Mouse (Mus musculus): ENCODE measurements at regions not wholly inside any gene's neighbourhood (a gene's known extent, or its start where the extent isn't known, plus 50 kb on each side); places are given as distances from the start of the nearest gene placed in this dataset.

DNA sequence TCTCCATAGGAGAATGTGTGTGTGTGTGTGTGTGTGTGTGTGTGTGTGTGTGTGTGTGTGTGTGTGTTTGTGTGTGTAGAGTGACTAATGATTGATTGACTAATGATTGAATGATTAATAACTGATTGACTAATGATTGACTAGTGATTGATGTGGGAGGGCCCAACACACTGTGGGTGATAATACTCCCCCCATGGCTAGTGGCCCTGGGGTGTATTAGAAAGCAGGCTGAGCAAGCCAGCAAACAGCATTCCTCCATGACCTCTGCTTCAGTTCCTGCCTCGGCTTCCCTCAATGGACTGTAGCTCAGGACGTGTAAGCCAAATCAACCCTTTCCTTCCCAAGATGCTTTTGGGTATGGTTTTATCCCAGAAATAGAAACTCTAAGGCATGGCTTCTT lies 114.1 kb upstream of the Rreb1 start:
- no peak for DNase-seq
- Histone ChIP-seq H3K4me3 (replicated peaks; ENCODE audit: insufficient read depth, low read depth, low read length) (no peak overlapping the region), H3K27ac (ENCODE audit: insufficient read depth, low read length) (no peak overlapping the region), H3K4me1 (ENCODE audit: control insufficient read depth, insufficient read depth, low read length) (no peaks in the 10 kb centered on the region), H3K27me3 (ENCODE audit: control insufficient read depth, insufficient read depth, low read length) (no peaks in the 10 kb centered on the region)
- TF ChIP-seq POLR2A (IDR thresholded peaks at IDR 0.05; ENCODE audit: borderline replicate concordance, insufficient read depth, low read length) (no peak), CTCF (IDR thresholded peaks at IDR 0.05; ENCODE audit: borderline replicate concordance, insufficient read depth, low read depth, low read length) (no peak)
- WGBS = 71% methylated on average over 2 of the region's 2 CpGs

DNA sequence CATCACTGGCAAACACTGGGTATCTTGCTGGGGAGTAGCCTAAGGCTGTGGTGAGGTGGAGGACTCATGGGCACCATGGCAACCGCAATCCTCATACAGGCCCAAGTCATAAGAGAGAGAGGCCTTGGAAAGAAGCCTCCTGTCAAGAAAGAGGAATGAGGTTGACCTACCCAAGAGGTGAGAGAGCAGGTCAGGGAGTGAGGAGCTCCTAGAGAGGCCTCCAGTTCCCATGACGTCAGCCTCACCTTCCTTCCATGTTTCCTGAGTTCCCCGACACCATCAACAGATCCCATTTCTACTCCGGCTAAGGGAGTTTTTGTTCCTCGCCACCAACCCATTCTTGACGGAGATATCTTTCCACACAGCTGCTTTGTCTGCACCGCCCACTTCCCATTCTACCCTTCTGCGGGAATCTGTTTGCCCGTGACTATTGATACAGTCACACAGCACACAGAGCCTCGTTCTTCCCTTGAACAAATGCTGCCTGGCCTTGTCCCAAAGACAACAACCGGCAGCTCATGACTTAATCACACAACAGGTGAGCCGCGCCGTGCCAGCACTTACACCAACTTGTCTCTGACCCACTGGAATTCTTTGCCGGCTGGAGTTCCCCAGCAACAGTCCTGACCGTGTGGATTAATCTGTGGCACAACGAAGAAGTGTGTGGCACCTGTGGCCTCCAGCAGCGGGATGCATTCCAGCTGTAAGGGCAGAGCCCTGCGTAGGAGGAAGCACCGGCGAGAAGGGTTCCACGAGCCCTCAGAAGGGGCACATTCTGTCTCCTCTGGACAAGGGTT lies 111.8 kb upstream of the Rreb1 start:
- TF ChIP-seq POLR2A (IDR thresholded peaks at IDR 0.05; ENCODE audit: borderline replicate concordance, insufficient read depth, low read length) (no peak), CTCF (IDR thresholded peaks at IDR 0.05; ENCODE audit: borderline replicate concordance, insufficient read depth, low read depth, low read length) (no peak)
- Histone ChIP-seq H3K4me1 (ENCODE audit: control insufficient read depth, insufficient read depth, low read length) (no peaks in the 10 kb centered on the region), H3K27ac (ENCODE audit: insufficient read depth, low read length) (no peak overlapping the region), H3K27me3 (ENCODE audit: control insufficient read depth, insufficient read depth, low read length) (no peaks in the 10 kb centered on the region), H3K4me3 (replicated peaks; ENCODE audit: insufficient read depth, low read depth, low read length) (no peak overlapping the region)
- 62% methylated on average over 22 of the region's 22 CpGs for WGBS
- no peak for DNase-seq

DNA sequence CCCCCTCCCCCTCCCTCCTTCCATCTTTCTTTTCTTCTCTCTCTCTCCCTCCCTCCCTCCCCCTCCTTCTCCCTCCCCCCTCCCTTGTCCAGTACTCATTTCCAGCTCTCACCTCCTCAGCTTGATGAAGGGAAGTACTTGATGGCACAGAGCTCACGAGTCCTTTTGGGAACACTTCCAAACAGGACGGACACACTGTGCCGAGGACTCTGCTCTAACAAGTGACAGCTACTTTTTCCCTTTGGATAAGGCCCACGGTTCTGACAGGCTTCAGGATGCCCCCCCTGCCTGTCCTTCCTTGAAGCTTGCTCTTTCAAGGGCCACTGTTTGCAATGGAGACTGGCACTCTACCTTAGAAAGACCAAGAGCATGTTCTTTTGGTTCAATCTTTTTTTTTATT lies 110.8 kb upstream of the Rreb1 start:
- 6% methylated on average over 4 of the region's 4 CpGs for WGBS
- Histone ChIP-seq H3K4me3 (replicated peaks; ENCODE audit: insufficient read depth, low read depth, low read length) (no peak overlapping the region), H3K27ac (ENCODE audit: insufficient read depth, low read length) (no peak overlapping the region), H3K27me3 (ENCODE audit: control insufficient read depth, insufficient read depth, low read length) (no peaks in the 10 kb centered on the region), H3K4me1 (ENCODE audit: control insufficient read depth, insufficient read depth, low read length) (no peaks in the 10 kb centered on the region)
- TF ChIP-seq CTCF (IDR thresholded peaks at IDR 0.05; ENCODE audit: borderline replicate concordance, insufficient read depth, low read depth, low read length) = no peak
- no peak for TF ChIP-seq POLR2A (IDR thresholded peaks at IDR 0.05; ENCODE audit: borderline replicate concordance, insufficient read depth, low read length)
- no peak for DNase-seq

DNA sequence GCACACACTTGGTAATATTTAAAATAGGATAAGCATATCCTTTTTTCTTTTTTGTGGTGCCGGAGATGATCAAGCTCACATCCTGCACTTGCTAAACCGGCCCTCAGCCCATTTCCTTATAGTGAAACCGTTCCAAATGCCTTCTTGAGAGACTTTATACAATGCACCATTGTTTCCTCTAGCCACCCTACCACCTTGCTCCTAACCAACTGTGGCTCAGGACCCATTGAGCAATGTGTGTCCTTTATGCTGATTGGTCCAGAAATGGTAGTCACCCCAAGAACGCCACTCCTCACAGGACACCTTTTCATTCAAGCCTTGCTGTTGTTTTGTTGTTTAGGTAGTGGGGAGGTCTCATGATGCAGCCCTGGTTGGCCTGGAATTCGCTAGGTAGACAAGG lies 110.3 kb upstream of the Rreb1 start:
- Histone ChIP-seq H3K4me3 (replicated peaks; ENCODE audit: insufficient read depth, low read depth, low read length) (no peak overlapping the region), H3K4me1 (ENCODE audit: control insufficient read depth, insufficient read depth, low read length) (no peaks in the 10 kb centered on the region), H3K27me3 (ENCODE audit: control insufficient read depth, insufficient read depth, low read length) (no peaks in the 10 kb centered on the region), H3K27ac (ENCODE audit: insufficient read depth, low read length) (no peak overlapping the region)
- WGBS = 71% methylated on average over 5 of the region's 5 CpGs
- no peak for DNase-seq
- TF ChIP-seq CTCF (IDR thresholded peaks at IDR 0.05; ENCODE audit: borderline replicate concordance, insufficient read depth, low read depth, low read length) (no peak), POLR2A (IDR thresholded peaks at IDR 0.05; ENCODE audit: borderline replicate concordance, insufficient read depth, low read length) (no peak)

DNA sequence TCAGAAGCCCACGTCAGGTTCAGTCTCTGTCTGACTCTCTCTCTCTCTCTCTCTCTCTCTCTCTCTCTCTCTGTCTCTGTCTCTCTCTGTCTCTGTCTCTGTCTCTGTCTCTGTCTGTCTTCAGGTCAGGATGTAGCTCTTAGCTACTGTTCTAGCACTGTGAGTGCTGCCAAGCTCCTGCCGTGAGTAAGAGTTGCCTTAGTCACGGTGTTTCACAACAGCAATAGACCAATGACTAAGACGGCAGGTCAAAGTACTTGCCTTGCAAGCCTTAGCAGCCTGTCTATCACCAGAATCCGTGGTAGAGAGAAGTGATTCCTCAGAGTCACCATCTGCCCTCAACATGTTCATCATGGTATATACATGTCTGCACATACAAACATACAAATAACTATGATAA lies 107.1 kb upstream of the Rreb1 start:
- TF ChIP-seq POLR2A (IDR thresholded peaks at IDR 0.05; ENCODE audit: borderline replicate concordance, insufficient read depth, low read length) (no peak), CTCF (IDR thresholded peaks at IDR 0.05; ENCODE audit: borderline replicate concordance, insufficient read depth, low read depth, low read length) (no peak)
- 42% methylated on average over 5 of the region's 5 CpGs for WGBS
- Histone ChIP-seq H3K27ac (ENCODE audit: insufficient read depth, low read length) (no peak overlapping the region), H3K4me1 (ENCODE audit: control insufficient read depth, insufficient read depth, low read length) (no peaks in the 10 kb centered on the region), H3K27me3 (ENCODE audit: control insufficient read depth, insufficient read depth, low read length) (no peaks in the 10 kb centered on the region), H3K4me3 (replicated peaks; ENCODE audit: insufficient read depth, low read depth, low read length) (no peak overlapping the region)
- no peak for DNase-seq

DNA sequence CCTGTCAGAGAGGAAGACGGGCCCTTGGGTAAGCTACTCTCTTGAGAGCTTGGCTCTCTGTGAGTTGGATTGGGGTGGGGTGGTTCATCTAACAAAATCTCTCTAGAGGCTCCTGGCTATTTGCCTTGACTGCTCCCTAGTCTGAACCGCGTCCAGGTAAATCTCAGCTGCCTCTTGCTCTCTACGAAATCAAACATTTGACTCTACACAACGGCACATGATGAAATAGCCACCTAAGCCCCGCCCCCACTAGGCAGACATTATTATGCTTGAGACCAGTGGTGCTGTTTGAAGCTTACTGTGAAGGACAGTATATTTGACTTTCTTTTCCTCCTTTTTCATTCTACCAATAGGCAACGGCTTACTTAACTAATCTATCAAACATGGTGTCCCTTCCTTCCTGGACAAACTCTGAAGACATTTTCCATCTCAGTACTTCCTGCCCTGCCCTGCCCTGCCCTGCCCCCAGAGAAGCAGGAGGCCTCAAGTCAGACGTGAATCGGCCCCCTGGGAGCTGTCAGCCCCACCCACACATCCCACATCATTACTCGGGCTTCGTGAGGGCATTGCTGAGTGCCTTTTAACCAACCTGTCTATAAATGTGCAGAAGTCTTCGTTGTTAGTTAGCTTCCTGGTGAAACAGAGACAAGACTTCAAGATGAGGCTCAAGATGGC lies 103.4 kb upstream of the Rreb1 start:
- no peak for DNase-seq
- Histone ChIP-seq H3K4me1 (ENCODE audit: control insufficient read depth, insufficient read depth, low read length) (no peaks in the 10 kb centered on the region), H3K27ac (ENCODE audit: insufficient read depth, low read length) (no peak overlapping the region), H3K27me3 (ENCODE audit: control insufficient read depth, insufficient read depth, low read length) (no peaks in the 10 kb centered on the region), H3K4me3 (replicated peaks; ENCODE audit: insufficient read depth, low read depth, low read length) (no peak overlapping the region)
- TF ChIP-seq POLR2A (IDR thresholded peaks at IDR 0.05; ENCODE audit: borderline replicate concordance, insufficient read depth, low read length) (no peak), CTCF (IDR thresholded peaks at IDR 0.05; ENCODE audit: borderline replicate concordance, insufficient read depth, low read depth, low read length) (no peak)
- 70% methylated on average over 12 of the region's 12 CpGs for WGBS

DNA sequence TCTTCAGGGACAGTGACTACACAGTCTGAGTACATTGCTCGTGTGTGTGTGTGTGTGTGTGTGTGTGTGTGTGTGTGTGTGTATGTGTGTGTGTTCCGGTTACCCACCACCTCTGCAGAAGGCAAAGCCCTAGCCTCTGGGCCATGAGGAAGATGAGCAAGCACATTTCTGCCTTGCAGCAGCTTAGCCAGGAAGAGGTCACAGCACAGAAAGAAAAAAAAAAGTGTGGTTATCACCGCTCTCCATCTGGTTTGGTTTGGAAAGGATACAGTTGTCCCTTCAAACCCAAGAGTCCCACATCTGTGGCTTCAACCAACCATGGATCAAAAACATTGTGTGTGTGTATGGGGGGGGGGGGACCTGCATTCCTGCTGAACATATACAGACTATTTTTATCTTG lies 102.5 kb upstream of the Rreb1 start:
- Histone ChIP-seq H3K4me1 (ENCODE audit: control insufficient read depth, insufficient read depth, low read length) (no peaks in the 10 kb centered on the region), H3K27me3 (ENCODE audit: control insufficient read depth, insufficient read depth, low read length) (no peaks in the 10 kb centered on the region), H3K4me3 (replicated peaks; ENCODE audit: insufficient read depth, low read depth, low read length) (no peak overlapping the region), H3K27ac (ENCODE audit: insufficient read depth, low read length) (no peak overlapping the region)
- TF ChIP-seq POLR2A (IDR thresholded peaks at IDR 0.05; ENCODE audit: borderline replicate concordance, insufficient read depth, low read length) (no peak), CTCF (IDR thresholded peaks at IDR 0.05; ENCODE audit: borderline replicate concordance, insufficient read depth, low read depth, low read length) (no peak)
- no peak for DNase-seq
- WGBS = 81% methylated on average over 3 of the region's 3 CpGs

DNA sequence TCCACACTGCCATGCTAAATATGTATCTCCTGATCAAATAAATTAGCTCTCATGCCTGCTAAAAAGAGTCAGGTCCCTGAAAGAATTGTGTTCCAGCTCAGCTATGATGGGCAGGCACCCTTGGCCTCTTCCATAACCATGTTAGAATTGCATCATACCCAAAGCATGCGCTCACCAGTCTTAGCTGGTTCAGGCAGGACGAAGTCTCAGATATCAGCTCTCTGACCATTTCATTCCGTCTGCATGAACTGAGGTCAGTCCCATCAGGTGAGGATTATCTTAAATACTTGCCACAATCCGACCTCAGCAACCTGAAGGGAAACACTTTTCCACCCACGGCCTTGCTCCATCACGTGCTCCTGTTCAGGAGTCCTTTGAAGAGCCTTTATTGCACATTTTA lies 101.3 kb upstream of the Rreb1 start:
- WGBS = 91% methylated on average over 6 of the region's 6 CpGs
- DNase-seq = no peak
- no peaks in the 10 kb centered on the region for H3K4me1 ChIP-seq (ENCODE audit: control insufficient read depth, insufficient read depth, low read length)
- TF ChIP-seq POLR2A (IDR thresholded peaks at IDR 0.05; ENCODE audit: borderline replicate concordance, insufficient read depth, low read length) = no peak
- TF ChIP-seq CTCF (IDR thresholded peaks at IDR 0.05; ENCODE audit: borderline replicate concordance, insufficient read depth, low read depth, low read length) = no peak
- no peak overlapping the region for H3K4me3 ChIP-seq (replicated peaks; ENCODE audit: insufficient read depth, low read depth, low read length)
- no peak overlapping the region for H3K27ac ChIP-seq (ENCODE audit: insufficient read depth, low read length)
- no peaks in the 10 kb centered on the region for H3K27me3 ChIP-seq (ENCODE audit: control insufficient read depth, insufficient read depth, low read length)

Data from cerebellum, adult 2 months (tissue).